Mouse (Mus musculus) heart, embryonic 15.5 days (tissue): ENCODE measurements at regions not wholly inside any gene's neighbourhood (a gene's known extent, or its start where the extent isn't known, plus 50 kb on each side); places are given as distances from the start of the nearest gene placed in this dataset.

Experiments
- ATAC-seq: fragments of 200-750 bp; cut with Nextera tagmentation; replicated peaks from 2 replicates; pipeline ENCODE4 v1.8.0; 2017; ENCODE audit warnings: low read depth, moderate TSS enrichment; ENCODE audit not compliant: insufficient number of reproducible peaks, insufficient read depth, low FRiP score
- H3K27ac ChIP-seq: fragments of 300-500 bp; sonication (generic); 2 replicates; pipeline ENCODE4 v1.5.1; 2015; ENCODE audit warnings: mild to moderate bottlenecking, inconsistent platforms
- H3K27me3 ChIP-seq: fragments of 300-500 bp; sonication (generic); 2 replicates; pipeline ENCODE4 v1.6.1; 2015; ENCODE audit warnings: inconsistent platforms
- H3K36me3 ChIP-seq: fragments of 300-500 bp; sonication (generic); 2 replicates; pipeline ENCODE4 v1.6.1; 2015; ENCODE audit warnings: mild to moderate bottlenecking, inconsistent platforms
- H3K4me1 ChIP-seq: fragments of 300-500 bp; sonication (generic); replicated peaks from 2 replicates; pipeline ENCODE4 v1.6.1; 2015; ENCODE audit warnings: inconsistent platforms
- H3K4me2 ChIP-seq: fragments of 300-500 bp; sonication (generic); 2 replicates; pipeline ENCODE4 v1.6.1; 2015; ENCODE audit warnings: inconsistent platforms, mild to moderate bottlenecking, moderate library complexity
- H3K4me3 ChIP-seq: fragments of 300-500 bp; sonication (generic); 2 replicates; pipeline ENCODE4 v1.5.1; 2015; ENCODE audit warnings: mild to moderate bottlenecking, inconsistent platforms
- H3K9ac ChIP-seq: fragments of 300-500 bp; sonication (generic); 2 replicates; pipeline ENCODE4 v1.6.1; 2015; ENCODE audit warnings: mild to moderate bottlenecking, inconsistent platforms
- H3K9me3 ChIP-seq: fragments of 300-500 bp; sonication (generic); replicated peaks from 2 replicates; pipeline ENCODE4 v1.6.1; 2016; ENCODE audit warnings: inconsistent platforms
- WGBS: fragments of 180-500 bp; shearing (Covaris S2); methylation state at CpG from one replicate; pipeline ENCODE4 v1.1.7; 2015; ENCODE audit warnings: mixed read lengths; 5-methylcytosine and 5-hydroxymethylcytosine counted together

DNA sequence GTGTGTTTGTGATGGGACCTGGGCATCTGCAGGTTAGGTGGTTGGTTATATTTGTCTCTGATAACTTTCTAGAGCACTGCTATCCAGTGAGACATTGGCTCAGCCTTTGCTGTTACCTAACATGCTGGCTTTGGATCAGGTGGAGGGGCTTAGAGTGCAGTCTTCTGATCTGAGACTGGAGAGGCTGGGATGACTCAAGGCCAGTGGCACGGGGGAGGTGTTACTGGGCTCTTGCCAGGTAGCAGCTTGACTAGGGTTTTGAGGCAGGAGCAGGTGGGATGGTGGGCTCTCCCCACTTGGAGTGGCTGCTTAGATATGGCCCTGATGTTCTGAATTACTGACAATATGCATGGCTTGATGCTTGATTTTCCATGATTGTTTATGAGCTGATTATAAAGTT is 236.0 kb downstream of the Zfp704 start:
- H3K4me2 ChIP-seq = no peak overlapping the region
- H3K4me1 ChIP-seq = no peaks in the 10 kb centered on the region
- no peaks in the 10 kb centered on the region; the same call in 1 of the 2 replicates for H3K9me3 ChIP-seq
- H3K27ac ChIP-seq = no peak overlapping the region
- WGBS = 53% methylated on average over 1 of the region's 1 CpGs
- no peaks in the 10 kb centered on the region for H3K36me3 ChIP-seq
- no peaks in the 10 kb centered on the region for H3K27me3 ChIP-seq
- no peak for ATAC-seq
- no peak overlapping the region for H3K9ac ChIP-seq
- no peak overlapping the region for H3K4me3 ChIP-seq

DNA sequence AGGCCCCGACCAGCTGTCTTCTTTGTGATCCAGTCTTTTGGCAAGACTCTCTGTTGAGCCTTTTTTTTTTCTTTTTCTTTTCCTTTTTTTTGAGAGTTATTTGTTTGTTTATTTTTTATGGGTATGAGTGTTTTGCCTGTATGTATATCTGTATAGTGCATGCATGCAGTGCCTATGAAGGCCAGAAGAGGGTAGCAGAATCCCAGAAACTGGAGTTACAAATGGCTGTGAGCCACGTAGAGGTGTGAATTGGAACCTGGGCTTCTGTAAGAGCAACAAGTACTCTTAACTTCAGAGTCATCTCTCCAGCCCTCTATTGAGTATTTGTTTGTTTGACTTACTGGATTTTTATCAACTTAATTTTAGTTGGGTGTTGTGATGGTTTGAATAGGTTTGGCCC is 239.8 kb downstream of the Zfp704 start:
- Histone ChIP-seq H3K4me2 (no peak overlapping the region), H3K36me3 (no peaks in the 10 kb centered on the region), H3K9me3 (no peaks in the 10 kb centered on the region; the same call in 1 of the 2 replicates), H3K9ac (no peak overlapping the region), H3K27ac (no peak overlapping the region), H3K27me3 (no peaks in the 10 kb centered on the region), H3K4me3 (no peak overlapping the region), H3K4me1 (no peaks in the 10 kb centered on the region)
- no peak for ATAC-seq
- whole genome bisulfite sequencing = 86% methylated on average over 2 of the region's 2 CpGs

DNA sequence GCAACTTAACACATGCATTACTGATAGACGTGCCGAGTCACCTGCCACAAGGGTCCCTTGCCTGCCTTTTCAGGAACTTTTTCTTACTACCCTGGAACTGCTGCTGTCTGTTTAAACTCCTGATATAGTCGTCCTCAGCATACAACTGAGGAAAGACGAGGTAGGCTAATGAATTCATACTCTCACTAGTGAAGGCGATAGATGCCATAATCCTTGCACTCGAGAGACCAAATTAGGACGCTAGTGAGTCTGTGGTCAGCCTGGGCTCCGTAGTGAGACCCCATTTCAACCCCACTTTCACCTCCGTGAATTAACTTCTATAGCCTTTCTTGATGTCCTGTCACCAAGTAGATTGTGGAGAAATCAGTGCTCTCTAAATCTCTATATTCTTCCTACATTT is 244.1 kb downstream of the Zfp704 start:
- WGBS = 72% methylated on average over 9 of the region's 9 CpGs
- no peaks in the 10 kb centered on the region for H3K36me3 ChIP-seq
- 0 out of 2 replicates have a peak, but pooled peaks cover 3% of the 10 kb centered on the region for H3K4me1 ChIP-seq
- H3K4me2 ChIP-seq = no peak overlapping the region
- ATAC-seq = no peak
- no peaks in the 10 kb centered on the region; the same call in 1 of the 2 replicates for H3K9me3 ChIP-seq
- H3K9ac ChIP-seq = no peak overlapping the region
- no peaks in the 10 kb centered on the region for H3K27me3 ChIP-seq
- H3K27ac ChIP-seq = no peak overlapping the region
- no peak overlapping the region for H3K4me3 ChIP-seq

DNA sequence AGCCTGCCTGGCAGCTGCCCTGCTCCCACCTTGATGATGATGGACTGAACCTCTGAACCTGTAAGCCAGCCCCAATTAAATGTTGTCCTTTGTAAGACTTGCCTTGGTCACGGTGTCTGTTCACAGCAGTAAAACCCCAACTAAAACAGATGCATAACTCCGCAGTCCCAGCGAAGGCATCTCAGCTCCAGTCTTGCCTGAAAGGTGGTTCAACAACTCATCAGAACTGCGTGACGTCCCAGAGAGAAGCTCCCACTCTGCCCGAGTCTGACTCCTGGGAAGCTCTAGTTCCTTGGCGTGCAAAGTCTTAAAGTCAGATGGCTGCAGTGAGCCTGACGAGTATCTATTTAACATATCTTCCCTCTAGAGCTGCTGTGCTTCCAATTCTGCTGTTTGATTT is 250.7 kb downstream of the Zfp704 start:
- WGBS = 91% methylated on average over 8 of the region's 8 CpGs
- H3K9me3 ChIP-seq = no peaks in the 10 kb centered on the region
- H3K36me3 ChIP-seq = no peaks in the 10 kb centered on the region
- H3K27me3 ChIP-seq = no peaks in the 10 kb centered on the region
- no peak overlapping the region for H3K27ac ChIP-seq
- H3K4me1 ChIP-seq = peaks cover 6% of the 10 kb centered on the region; the same call in 1 of the 2 replicates
- no peak overlapping the region for H3K9ac ChIP-seq
- no peak for ATAC-seq
- H3K4me3 ChIP-seq = no peak overlapping the region
- no peak overlapping the region for H3K4me2 ChIP-seq

DNA sequence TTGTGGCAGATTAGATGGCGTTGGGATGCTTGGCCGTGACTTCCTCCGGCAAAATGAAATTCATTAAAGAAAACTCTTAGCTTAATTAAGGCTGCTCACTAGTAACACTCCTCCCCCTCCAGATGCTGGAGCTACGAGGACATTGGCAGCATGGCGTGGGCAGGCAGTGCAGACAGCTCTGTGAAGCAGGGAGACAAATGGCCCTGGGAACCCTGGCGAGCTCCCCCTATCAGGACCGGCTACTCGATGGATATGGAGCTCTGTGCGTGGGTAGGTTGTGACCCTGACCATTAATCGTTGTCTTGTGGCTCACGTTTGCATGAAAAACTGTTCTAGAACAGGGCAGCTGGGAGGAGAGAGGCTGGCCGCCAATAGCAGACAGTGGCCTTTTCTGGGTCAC is 251.8 kb downstream of the Zfp704 start:
- 53% methylated on average over 12 of the region's 12 CpGs for WGBS
- Histone ChIP-seq H3K4me3 (no peak overlapping the region), H3K9me3 (no peaks in the 10 kb centered on the region), H3K27ac (no peak overlapping the region), H3K4me1 (peaks cover 6% of the 10 kb centered on the region; the same call in 1 of the 2 replicates), H3K4me2 (no peak overlapping the region), H3K27me3 (no peaks in the 10 kb centered on the region), H3K9ac (no peak overlapping the region), H3K36me3 (no peaks in the 10 kb centered on the region)
- ATAC-seq = no peak

DNA sequence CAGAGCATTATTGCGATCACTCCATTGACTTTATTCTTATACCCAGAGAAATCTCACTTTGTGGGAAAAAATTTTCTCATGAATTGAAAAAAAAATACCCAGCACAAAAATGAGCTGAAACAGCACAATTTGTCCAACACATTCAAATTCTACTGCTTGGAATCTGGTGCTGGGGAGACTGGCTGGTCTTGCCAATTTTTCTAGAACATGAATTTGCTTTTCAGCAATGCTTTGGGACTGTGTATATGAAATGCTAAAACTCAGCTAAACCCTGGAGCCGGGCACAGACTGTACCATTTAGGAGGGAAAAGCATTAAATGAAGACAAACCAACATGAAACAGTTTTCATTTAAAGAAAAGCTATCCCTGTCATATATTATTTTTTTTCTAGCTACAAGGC is 252.2 kb downstream of the Zfp704 start:
- Histone ChIP-seq H3K4me2 (no peak overlapping the region), H3K27ac (no peak overlapping the region), H3K4me3 (no peak overlapping the region), H3K4me1 (peaks cover 6% of the 10 kb centered on the region; the same call in 1 of the 2 replicates), H3K9me3 (no peaks in the 10 kb centered on the region), H3K36me3 (no peaks in the 10 kb centered on the region), H3K9ac (no peak overlapping the region), H3K27me3 (no peaks in the 10 kb centered on the region)
- WGBS = 77% methylated on average over 2 of the region's 2 CpGs
- no peak for ATAC-seq

DNA sequence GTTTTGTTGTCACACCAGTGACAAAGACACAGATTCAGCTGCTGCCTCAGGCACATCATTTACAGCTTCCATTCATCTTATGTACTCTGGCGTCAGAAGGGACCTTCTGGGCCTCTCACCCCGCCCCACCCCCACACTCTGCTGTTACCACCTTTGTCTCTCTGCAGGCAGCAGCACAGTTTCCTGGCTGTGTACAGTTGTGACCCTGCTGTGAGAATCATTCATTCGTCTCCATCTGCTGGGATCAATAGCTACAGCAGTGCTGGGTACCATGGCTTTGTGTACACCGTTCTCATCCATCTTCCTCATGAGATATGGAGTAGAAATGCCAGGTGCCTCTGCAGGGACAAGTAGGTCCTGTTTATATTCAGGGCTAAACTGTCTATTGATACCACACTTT is 254.0 kb downstream of the Zfp704 start:
- WGBS = 76% methylated on average over 4 of the region's 4 CpGs
- H3K9ac ChIP-seq = no peak overlapping the region

DNA sequence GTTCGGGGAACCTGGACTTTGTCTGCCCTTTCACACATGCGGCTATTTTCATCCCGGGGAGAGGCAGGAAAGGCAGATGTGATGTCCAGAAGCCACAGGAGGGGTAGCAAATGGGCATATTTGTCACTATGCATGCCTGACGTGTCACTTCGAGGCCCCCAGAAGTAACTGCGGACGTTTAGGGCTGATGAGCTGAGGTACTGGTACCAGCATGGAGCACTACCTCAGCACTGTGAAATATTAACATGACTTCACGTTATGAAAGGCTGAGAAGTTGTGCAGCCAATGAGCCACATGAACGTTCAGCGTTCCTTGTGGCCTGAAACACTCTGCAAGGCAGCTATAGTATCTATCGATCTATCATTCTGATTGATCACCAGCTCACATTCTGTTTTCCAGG is 255.1 kb downstream of the Zfp704 start:
- Histone ChIP-seq H3K27me3 (no peaks in the 10 kb centered on the region), H3K4me2 (no peak overlapping the region), H3K4me3 (no peak overlapping the region), H3K4me1 (peaks cover 6% of the 10 kb centered on the region; the same call in 1 of the 2 replicates), H3K27ac (no peak overlapping the region), H3K9ac (no peak overlapping the region), H3K36me3 (no peaks in the 10 kb centered on the region), H3K9me3 (no peaks in the 10 kb centered on the region)
- ATAC-seq = no peak
- 48% methylated on average over 11 of the region's 11 CpGs for WGBS

More for the DNA sequence above, 254.0 kb downstream of the Zfp704 start:
- Histone ChIP-seq H3K27me3 (no peaks in the 10 kb centered on the region), H3K4me2 (no peak overlapping the region), H3K9me3 (no peaks in the 10 kb centered on the region), H3K4me1 (peaks cover 6% of the 10 kb centered on the region; the same call in 1 of the 2 replicates), H3K27ac (no peak overlapping the region), H3K36me3 (no peaks in the 10 kb centered on the region), H3K4me3 (no peak overlapping the region)
- ATAC-seq = no peak

DNA sequence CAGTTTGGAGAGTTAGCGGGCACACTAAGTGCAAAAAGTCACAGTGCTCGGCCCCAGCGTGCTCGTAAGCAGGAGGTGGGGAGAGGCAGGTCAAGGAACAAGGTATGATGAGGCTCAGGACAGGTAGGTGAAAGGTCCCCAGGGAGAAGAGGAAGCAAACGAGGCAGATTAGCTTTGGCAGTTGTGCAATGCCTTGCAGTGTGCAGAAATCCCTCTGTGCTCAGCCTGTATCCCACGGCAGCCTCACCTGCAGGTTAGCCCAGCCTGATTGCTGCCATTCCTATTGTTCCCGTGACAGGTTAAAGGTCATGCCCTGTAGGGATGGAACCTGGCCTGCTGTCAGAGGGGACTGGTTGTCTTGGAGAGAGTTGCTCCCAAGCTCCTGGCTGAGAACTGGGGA is 257.6 kb downstream of the Zfp704 start:
- Histone ChIP-seq H3K4me2 (no peak overlapping the region), H3K9ac (no peak overlapping the region), H3K36me3 (no peaks in the 10 kb centered on the region), H3K27me3 (no peaks in the 10 kb centered on the region), H3K27ac (no peak overlapping the region), H3K9me3 (no peaks in the 10 kb centered on the region), H3K4me3 (no peak overlapping the region), H3K4me1 (peaks cover 13% of the 10 kb centered on the region)
- 67% methylated on average over 7 of the region's 7 CpGs for WGBS
- ATAC-seq = no peak

DNA sequence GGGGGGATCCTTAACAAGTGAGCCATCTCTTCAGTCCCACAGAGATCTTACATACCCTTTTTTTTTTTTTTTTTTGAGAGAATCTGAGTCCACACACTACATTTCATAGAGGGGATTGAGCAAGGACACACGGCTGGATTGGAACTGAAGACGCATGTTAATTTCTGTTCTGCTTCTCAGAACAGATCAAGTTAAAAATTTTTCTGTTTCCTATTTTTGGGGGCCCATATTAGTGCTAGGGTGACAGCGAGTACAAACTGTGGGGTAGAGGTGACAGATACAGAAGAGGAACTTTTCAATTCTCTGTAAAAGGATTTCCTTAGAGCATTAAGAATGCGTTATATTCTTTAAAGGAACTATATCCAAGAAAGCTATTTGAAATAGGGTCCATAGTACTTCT is 260.1 kb downstream of the Zfp704 start:
- no peak overlapping the region for H3K9ac ChIP-seq
- WGBS = 85% methylated on average over 4 of the region's 4 CpGs
- no peak overlapping the region for H3K4me3 ChIP-seq
- H3K36me3 ChIP-seq = no peaks in the 10 kb centered on the region
- no peak overlapping the region for H3K27ac ChIP-seq
- peaks cover 18% of the 10 kb centered on the region for H3K4me1 ChIP-seq
- no peaks in the 10 kb centered on the region for H3K9me3 ChIP-seq
- H3K27me3 ChIP-seq = no peaks in the 10 kb centered on the region
- H3K4me2 ChIP-seq = no peak overlapping the region
- no peak for ATAC-seq

DNA sequence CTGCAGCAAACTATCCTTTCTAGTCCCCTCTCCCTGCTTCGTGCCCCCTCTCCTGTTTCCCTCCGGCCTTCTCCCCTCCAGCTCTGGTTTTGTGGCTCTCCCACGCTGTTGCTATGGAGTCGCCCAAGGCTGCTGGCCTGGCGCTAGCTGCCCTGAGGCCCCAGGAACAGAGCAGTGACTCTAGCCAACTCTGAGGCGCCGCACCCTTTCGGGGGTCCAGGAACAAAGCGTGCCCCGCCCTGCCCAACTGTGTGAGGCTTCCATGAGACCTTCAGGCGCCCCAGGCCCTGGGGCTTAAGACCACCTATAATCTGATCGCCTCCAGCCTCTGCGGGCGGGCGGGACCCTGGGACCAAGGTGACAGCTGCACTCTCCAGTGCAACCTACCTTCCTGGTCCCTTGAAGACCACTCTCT is 262.4 kb downstream of the Zfp704 start:
- Histone ChIP-seq H3K4me3 (peak overlapping the region; percentile 71), H3K4me1 (peaks cover 20% of the 10 kb centered on the region), H3K4me2 (peak overlapping the region; percentile 97), H3K9me3 (no peaks in the 10 kb centered on the region), H3K36me3 (no peaks in the 10 kb centered on the region), H3K9ac (peak overlapping the region; percentile 68), H3K27me3 (no peaks in the 10 kb centered on the region), H3K27ac (peak overlapping the region; percentile 60)
- 4% methylated on average over 15 of the region's 15 CpGs for WGBS
- ATAC-seq = peak; percentile 64

DNA sequence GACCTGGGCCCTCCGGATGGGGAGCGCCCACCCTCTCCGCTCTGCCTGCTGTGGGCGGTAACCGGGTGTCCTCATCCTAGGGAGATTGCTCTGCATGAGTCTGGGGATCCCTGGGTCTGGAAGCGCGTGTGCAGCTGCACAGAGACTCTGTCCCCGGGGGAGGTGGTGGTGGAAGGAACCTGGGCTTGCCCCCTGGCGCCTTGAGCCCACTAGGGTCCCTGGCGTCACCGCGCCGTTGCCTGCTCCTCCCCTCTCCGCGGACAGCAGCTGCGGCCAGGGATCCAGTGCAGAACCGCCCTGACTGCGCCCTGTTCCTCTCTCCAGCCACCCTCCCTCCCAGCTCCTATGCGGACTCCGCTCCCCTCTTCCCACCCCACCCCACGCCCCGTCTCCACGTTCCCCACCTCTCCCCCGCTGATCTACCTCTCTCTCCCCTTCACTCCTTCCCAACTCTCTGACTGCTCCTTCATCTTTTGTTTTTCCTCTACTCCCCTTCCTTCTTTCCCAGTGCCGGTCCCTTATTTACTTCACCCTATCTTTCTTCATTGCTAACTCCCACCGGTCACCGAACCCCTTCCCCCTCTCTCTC is 262.9 kb downstream of the Zfp704 start:
- H3K9ac ChIP-seq = peak overlapping the region; percentile 68
- WGBS = under 1% methylated on average over 26 of the region's 27 CpGs
- H3K9me3 ChIP-seq = no peaks in the 10 kb centered on the region
- H3K4me3 ChIP-seq = peak overlapping the region; percentile 71
- H3K4me2 ChIP-seq = peak overlapping the region; percentile 97
- ATAC-seq = peak; percentile 79
- peak overlapping the region; percentile 60 for H3K27ac ChIP-seq
- H3K27me3 ChIP-seq = no peaks in the 10 kb centered on the region
- H3K4me1 ChIP-seq = peaks cover 20% of the 10 kb centered on the region
- no peaks in the 10 kb centered on the region for H3K36me3 ChIP-seq
